Mouse (Mus musculus): ENCODE measurements around the gene Golgb1. TPM values are rescaled to one million over a fixed set of nuclear protein-coding genes. Genes with fewer than 3 reads are reported as not detected.

Gene Golgb1
- 89.0 TPM for polyA plus RNA-seq (2014; fragmentation: Illumina TruSeq; extraction: RNeasy Lipid Tissue Mini Kit (QIAGEN cat#74804); ENCODE audit: low read depth, low replicate concordance)

GRCm38 (mm10) chr16:36874583-36875275 lies at the start of gene Golgb1, which contains the start of gene Eaf2:
Gene Golgb1 (plus strand): TSS chr16:36875140.
Gene Eaf2 (minus strand): TSS chr16:36875003.

GRCm38 (mm10) chr16:36828054-36828786 lies 46.7 kb upstream of the Golgb1 start, which contains the start of gene Iqcb1:
Gene Iqcb1 (plus strand): TSS chr16:36828385.

GRCm38 (mm10) chr16:36934841-36935620 lies 60.1 kb downstream of the Golgb1 start, which contains the start of gene Hcls1:
Gene Hcls1 (plus strand): TSS chr16:36934983.

Other genes with a start within 250 kb of the Golgb1 start
- gene Cd86, start 209.1 kb upstream of the Golgb1 start, polyA plus RNA-seq (2014; fragmentation: Illumina TruSeq; extraction: RNeasy Lipid Tissue Mini Kit (QIAGEN cat#74804); ENCODE audit: low read depth, low replicate concordance) = 3.8 TPM
- gene Ildr1, start 181.2 kb upstream of the Golgb1 start, polyA plus RNA-seq (2014; fragmentation: Illumina TruSeq; extraction: RNeasy Lipid Tissue Mini Kit (QIAGEN cat#74804); ENCODE audit: low read depth, low replicate concordance) = 20.3 TPM
- gene Slc15a2, start 90.2 kb upstream of the Golgb1 start, polyA plus RNA-seq (2014; fragmentation: Illumina TruSeq; extraction: RNeasy Lipid Tissue Mini Kit (QIAGEN cat#74804); ENCODE audit: low read depth, low replicate concordance) = 36.3 TPM
- gene Iqcb1, start 46.8 kb upstream of the Golgb1 start, polyA plus RNA-seq (2014; fragmentation: Illumina TruSeq; extraction: RNeasy Lipid Tissue Mini Kit (QIAGEN cat#74804); ENCODE audit: low read depth, low replicate concordance) = 15.1 TPM
- gene Eaf2, start 137 bp upstream of the Golgb1 start, polyA plus RNA-seq (2014; fragmentation: Illumina TruSeq; extraction: RNeasy Lipid Tissue Mini Kit (QIAGEN cat#74804); ENCODE audit: low read depth, low replicate concordance) = 3.1 TPM
- 15.7 TPM for gene Hcls1, start 59.8 kb downstream of the Golgb1 start, polyA plus RNA-seq (2014; fragmentation: Illumina TruSeq; extraction: RNeasy Lipid Tissue Mini Kit (QIAGEN cat#74804); ENCODE audit: low read depth, low replicate concordance)
- gene Fbxo40, start 115.3 kb downstream of the Golgb1 start, polyA plus RNA-seq (2014; fragmentation: Illumina TruSeq; extraction: RNeasy Lipid Tissue Mini Kit (QIAGEN cat#74804); ENCODE audit: low read depth, low replicate concordance) = 0.12 TPM
- gene Polq, start 136.6 kb downstream of the Golgb1 start, polyA plus RNA-seq (2014; fragmentation: Illumina TruSeq; extraction: RNeasy Lipid Tissue Mini Kit (QIAGEN cat#74804); ENCODE audit: low read depth, low replicate concordance) = 0.65 TPM

Measured in adipose tissue, adult 10 weeks (tissue).